Mouse (Mus musculus): ENCODE measurements at regions not wholly inside any gene's neighbourhood (a gene's known extent, or its start where the extent isn't known, plus 50 kb on each side); places are given as distances from the start of the nearest gene placed in this dataset.

GRCm38 (mm10) chr12:86579716-86580115, 98.8 kb upstream of the Vash1 start:
- DNase-seq: no peak

DNA sequence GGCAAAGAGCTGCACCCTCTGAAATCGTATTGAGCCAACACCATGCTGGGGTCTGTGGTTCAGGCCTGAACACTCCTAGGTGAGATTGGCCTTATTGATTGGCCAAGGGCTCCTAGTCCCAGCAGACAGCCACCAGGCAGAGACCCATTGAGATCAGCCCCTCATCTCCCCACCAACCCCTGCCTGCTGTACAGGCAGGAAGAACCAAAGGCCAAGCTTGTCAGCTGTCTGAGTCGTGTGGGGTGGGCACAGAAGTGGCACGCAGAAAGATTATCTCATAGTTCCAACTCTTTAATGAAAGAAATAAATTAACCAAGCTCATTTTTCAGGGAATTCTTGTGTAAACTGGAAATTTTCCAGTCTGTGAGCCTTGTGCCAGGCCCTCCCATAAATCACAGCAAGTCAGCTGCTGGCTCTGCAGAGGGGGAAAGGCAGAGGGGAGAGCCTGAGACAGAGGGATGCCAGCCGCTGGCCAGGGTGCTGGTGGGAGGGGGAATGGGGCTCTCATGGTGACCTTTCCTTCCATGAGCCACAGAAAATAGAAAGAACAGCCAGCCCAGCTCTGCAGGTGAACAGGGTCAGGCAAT, 98.3 kb upstream of the Vash1 start:
- DNase-seq: no peak

DNA sequence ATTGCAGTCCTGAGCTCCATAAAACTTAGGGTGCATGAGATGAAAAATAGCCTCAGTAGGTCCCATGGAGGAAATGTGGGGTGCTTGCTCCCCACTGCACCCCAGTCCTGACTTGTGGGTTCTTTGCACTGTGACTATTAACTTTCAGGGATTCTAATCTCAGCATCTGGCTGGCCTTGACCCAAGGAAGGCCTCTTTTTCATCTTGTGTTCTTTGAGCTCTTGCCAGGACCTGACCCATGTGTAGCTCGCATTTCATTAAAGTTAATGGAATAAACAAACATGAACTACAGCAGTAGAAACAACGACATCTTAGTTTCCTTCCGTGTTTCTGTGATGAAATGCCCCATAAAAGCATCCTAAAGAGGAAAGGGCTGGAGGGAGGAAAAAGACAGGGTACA, 96.4 kb upstream of the Vash1 start:
- no peak for DNase-seq

DNA sequence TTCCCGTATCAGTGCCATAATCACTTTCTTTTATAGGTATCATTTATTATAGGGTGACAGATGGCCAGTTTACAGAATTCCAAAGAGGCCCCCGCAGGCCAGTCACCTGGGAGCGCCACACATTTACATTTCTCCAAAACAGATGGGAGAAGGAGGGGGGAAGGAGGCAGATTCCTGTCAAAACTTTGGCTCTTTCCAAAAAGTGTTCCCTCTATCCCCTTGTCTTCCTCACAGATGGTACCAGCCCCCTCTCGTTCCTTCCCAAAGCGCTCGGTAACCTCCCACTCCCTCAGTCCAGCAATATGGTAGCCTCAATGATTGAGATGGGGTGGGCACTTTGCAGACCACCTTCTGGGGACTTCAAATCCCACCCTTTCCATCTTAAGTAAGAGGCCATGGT, 90.5 kb upstream of the Vash1 start:
- DNase-seq: no peak

DNA sequence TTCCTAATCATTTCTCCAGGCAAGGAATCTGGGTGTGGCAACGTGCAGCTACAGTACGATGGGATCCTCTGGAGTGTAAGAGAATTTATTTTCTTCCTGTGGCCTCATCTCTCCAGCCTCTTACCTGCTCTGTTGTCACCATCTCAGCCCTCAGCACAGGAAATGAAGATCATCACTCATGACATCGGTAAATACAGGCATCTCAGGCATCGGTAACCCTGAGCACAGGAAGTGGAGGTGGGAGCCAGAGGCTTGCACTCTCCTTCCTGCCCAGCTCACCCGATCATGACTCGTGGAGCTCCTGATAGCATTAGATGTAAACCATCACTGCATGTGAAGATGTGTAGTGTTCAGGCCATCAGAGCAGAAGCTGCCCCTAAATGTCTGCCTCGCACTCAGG, 86.0 kb upstream of the Vash1 start:
- DNase-seq: no peak

DNA sequence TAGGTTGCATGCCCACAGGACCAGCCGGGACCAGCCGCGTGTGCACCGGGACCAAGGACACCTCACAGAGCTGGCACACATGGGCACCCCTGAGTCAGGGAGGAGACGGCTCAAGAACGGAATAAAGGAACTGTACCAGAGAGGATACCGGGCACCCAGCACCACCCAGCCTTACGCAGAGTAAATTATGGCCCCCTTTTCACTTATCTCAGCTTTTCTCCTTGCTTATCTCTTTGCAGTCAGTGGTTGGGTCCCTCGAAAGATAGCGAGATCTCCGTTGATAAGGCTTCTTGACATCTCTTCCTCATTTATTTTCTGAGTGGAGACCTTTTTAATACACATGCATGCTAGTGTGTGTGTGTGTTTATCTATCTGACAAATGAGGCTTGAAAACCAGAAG, 83.9 kb upstream of the Vash1 start:
- DNase-seq: no peak

GRCm38 (mm10) chr12:86600041-86600440, 78.5 kb upstream of the Vash1 start:
- no peak for DNase-seq

DNA sequence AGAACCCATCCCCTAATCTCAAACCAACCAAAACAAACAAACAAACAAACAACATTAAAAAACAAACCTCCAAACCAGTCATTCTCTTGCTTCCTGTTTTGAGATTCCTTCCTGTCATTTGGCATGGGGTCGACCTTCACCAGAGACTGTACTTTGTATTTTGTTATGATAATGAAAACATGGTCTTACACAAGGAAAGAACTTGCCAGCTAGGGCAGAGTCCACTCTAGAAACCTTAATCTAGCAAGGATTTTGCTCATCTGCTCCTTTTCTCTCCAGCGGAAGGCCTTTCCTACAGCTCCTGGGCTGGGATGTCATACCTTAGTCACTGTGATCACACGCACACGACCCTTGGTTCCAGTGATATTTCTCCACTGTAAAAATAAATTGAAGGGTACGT, 75.0 kb upstream of the Vash1 start:
- no peak for DNase-seq

DNA sequence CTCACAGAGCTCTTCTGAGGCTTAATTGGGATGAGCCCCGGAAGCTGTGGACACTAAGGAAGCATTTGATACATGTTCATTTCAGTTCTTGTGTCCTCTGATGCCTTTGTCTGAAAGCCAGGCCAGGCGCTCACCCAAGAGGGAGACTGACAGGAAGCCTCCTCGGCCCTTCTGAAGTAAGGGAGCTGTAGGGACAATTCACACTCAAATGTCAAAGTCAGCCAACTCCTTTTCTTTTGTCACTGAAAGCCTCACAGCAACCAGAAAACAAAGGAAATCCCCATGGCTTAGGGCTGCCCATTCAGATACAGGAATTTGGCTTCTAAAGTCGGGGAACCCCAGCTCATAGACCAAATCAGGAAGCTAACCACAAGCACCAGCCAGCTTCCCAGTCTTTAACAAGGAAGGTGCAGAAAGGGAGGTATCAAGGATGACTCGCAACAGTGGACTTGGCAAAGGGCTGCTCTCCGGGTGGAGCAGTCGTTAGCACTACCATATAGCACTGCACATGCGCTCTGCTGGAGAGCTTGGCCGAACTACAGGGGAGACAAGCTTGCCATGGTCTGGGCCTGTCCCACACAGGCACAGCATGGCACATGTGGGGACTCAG, 66.0 kb upstream of the Vash1 start:
- DNase-seq: peak; percentile 14

- DNase-seq: peak; percentile 64
Measured at GRCm38 (mm10) chr12:86614156-86614555, 64.3 kb upstream of the Vash1 start.

DNA sequence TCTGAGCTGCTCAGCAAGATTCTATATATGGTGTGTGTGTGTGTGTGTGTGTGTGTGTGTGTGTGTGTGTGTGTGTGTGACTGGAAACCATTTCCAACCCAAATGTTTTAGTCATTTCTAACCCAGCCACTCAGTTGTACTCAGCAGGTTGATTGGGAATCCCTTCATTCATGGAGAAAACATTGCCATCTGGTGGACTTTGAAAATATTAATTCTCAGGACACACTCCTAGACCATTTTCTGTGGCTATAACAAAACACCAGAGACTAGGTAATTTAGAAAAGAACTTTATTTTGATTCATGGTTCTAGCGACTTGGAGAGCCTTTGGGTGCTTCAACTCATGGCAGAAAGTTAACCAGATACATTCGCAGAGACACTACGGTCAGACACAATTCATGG, 62.2 kb upstream of the Vash1 start:
- DNase-seq: no peak

- DNase-seq: no peak
Measured at GRCm38 (mm10) chr12:86624195-86624594, 54.3 kb upstream of the Vash1 start.

- no peak for DNase-seq
Measured at GRCm38 (mm10) chr12:86626684-86627083, 51.8 kb upstream of the Vash1 start.

- no peak for DNase-seq
Measured at GRCm38 (mm10) chr12:86628050-86628782, 50.3 kb upstream of the Vash1 start.
